Mouse (Mus musculus): ENCODE data around the gene Map1s. TPM values are rescaled to one million over a fixed set of nuclear protein-coding genes. Genes with fewer than 3 reads are reported as not detected.
A peak's percentile ranks its signal among the peaks of the same experiment; 100 is the strongest.

Map1s gene
- total RNA-seq, 2 experiments from 2014 or later: 25.6 to 42.0 TPM

DNA sequence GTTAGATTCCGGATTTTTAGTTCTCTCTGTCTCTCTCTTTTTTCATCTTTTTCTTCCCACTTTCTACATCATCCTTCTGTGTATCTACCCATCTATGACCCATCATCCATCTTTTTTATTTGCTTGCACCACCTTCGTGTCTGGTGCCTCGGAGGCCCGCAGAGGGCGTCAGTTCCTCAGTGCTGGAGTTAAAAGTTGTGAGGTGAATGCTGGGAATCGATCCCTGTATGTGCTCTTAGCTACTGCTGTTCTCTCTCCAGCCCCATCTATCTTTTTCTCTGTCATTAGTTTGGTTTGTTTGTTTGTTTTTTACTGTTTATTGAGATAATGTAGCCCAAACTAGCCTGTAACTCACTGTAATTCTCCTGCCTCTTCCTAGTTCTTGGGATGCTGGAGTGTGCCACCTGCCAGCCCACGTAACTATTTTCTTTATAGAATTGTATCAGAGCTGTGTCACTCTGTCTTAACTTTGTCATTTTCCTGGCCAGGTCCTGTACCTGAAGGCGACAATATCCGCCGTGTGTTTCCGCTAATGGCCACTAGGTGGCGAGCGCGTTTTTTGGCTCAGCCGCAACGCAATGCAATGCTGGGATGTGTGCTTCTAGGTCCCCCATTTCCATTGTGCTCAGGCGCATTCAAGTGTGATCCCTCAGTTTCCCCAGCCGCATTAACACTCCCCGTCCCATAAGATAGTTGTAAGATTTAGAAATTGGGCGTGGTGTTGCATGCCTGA, 7.9 kb upstream of the Map1s start:
- peak; percentile 86 to 87 for DNase-seq

- DNase-seq: no peak
Observed at GRCm38 (mm10) chr8:70898661-70899198, 7.0 kb upstream of the Map1s start.

GRCm38 (mm10) chr8:70899226-70899625, 6.5 kb upstream of the Map1s start:
- DNase-seq: no peak

GRCm38 (mm10) chr8:70900872-70901387, 4.8 kb upstream of the Map1s start:
- peak; percentile 59 to 72 for DNase-seq

- DNase-seq: peak in 1 of 2 experiments; percentile 34
Observed at GRCm38 (mm10) chr8:70902211-70902610, 3.5 kb upstream of the Map1s start.

- DNase-seq: no peak
Observed at GRCm38 (mm10) chr8:70903112-70903511, 2.6 kb upstream of the Map1s start.

DNA sequence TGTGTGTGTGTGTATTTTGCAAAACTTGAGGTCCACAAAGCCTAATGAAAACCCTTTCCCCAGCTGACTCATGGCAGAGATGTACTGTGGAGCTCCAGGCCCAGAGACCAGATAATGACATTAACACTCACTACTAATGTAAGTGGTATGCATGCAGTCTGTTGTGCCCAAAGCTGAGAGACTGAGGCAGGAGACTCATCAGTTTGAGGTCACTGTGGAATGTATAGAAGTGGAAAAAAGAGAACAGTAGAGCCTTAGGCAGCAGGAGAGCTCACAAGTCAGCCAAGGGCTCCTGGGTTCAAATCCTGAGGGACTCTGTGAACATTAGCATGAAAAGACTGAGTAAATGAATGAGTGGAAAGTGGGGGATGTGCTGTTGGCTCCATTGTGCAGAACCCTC, 2.1 kb upstream of the Map1s start:
- no peak for DNase-seq

GRCm38 (mm10) chr8:70904532-70904931, 1.2 kb upstream of the Map1s start:
- peak; percentile 31 to 44 for DNase-seq

GRCm38 (mm10) chr8:70905463-70905830, 285 bp upstream of the Map1s start:
- no peak for DNase-seq

GRCm38 (mm10) chr8:70907518-70907917, 1.8 kb downstream of the Map1s start:
- DNase-seq: no peak

DNA sequence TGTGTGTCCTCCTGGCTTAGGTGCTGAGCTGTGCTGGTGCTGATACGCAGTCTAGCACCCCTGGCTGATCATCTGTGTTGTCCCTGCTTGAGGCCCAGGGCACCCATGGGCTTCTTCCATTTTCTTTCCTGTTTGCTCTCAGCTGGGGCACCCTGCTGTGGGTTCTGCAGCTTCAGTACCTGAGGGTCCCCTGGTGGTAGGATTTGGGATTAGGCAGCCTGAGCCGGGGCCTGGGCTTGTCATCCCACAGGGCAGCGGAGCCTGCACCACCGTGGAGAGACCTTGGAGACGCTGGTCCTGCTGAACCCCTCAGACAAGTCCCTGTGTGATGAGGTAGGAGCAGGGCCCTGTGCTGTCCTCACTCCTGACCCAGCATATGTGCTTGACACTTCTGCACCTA, 5.9 kb downstream of the Map1s start:
- no peak for DNase-seq

DNA sequence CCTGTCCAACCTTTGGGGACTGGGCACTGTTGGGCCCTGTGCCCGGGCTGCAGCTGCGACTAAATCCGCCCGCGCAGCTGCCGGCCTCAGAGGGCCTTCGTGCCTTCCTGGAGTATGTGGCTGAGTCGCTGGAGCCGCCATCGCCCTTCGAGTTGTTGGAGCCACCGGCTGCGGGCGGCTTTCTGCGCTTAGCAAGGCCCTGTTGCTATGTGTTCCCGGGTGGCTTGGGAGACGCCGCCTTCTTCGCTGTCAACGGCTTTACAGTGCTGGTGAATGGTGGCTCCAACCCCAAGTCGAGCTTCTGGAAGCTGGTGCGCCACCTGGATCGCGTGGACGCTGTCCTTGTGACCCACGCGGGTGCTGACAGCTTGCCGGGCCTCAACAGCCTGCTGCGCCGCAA, 7.2 kb downstream of the Map1s start:
- DNase-seq: no peak

DNA sequence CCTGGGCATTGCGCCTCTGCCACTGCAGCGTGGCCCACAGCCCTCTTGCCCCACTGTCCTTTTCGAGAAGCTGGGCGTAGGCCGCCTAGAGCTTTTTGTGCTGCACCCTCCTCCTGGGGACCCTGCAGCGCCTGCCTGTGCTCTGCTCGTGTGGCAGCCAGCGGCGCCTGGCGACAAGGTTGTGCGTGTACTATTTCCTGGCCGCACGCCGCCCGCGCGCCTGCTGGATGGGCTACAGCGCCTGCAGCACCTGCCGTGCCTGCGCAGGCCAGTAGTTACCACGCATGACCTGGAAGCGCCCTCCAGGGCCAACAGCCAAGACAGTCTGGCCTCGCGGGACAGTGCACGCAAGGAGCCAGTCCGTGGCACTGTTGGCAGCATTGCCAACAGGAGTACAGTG, 7.8 kb downstream of the Map1s start:
- no peak for DNase-seq

- DNase-seq: no peak
Observed at GRCm38 (mm10) chr8:70914704-70915103, 9.0 kb downstream of the Map1s start.

DNA sequence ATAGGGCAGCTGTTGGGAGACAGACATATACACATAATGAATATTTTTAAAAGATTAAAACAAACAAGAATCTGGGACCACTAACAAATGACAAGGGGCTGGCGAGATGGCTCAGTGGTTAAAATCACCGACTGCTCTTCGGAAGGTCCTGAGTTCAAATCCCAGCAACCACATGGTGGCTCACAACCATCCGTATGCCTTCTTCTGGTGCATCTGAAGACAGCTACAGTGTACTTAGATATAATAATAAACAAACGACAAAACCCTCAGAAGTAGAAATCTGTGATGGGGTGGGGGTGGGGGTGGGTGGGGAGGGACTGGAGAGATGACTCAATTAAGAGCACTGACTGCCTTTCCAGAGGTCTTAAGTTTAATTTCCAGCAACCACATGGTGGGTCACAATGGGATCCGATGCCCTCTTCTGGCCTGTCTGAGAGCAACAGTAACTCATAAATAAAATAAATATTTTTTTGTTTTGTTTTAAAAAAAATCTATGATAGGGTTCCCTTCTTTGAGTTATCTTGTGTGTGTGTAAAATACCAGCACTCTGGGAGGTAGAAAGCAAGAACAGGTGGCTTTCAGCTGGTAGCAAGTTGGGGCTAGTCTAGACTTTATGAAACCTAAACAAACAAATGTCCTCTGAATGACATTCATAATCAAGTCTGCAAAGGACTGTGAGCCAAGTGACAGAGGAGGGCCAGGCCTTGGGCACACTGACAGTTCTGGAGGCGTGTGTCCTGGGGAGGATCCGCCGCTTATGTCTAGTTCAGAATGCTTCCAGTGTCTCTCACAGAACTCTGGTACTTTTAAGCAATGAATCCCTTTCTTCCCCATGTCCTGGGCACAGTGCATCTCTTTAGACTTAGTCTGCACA, 14.6 kb downstream of the Map1s start:
- DNase-seq: no peak

DNA sequence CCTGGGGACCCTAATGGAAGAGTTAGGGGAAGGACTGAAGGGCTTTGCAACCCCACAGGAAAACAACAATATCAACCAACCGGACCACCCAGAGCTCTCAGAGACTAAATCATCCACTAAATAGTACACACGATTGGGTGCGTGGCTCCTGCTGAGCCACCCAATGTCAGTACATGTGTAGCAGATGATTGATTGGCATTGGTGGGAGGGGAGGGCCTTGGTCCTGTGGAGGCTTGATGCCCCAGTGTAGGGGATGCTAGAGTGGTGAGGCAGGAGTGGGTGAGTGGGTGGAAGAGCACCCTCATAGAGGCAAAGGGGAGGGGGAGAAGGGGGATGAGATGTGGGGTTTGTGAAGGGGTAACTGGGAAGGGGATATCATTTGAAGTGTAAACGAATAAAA, 18.4 kb downstream of the Map1s start:
- no peak for DNase-seq

DNA sequence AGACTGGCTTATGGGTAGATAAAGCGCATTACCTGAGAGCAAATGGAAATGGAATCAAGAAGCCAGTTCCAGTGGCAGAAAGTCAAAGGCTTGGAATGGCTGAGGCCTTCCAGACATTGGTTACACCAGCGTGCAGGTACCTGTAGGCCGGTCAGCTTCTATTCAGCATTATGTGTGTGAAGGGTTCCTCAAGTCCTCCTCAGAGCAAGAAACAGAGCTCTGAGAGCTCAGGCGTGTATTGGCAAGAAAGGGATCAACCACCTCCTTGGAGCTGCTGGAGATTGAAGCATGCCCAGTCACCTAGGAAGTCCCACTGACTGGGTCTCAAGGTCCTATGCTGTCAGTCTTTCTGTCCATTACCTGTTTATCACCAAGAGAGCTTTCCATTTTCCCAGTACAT, 20.0 kb downstream of the Map1s start:
- no peak for DNase-seq

DNA sequence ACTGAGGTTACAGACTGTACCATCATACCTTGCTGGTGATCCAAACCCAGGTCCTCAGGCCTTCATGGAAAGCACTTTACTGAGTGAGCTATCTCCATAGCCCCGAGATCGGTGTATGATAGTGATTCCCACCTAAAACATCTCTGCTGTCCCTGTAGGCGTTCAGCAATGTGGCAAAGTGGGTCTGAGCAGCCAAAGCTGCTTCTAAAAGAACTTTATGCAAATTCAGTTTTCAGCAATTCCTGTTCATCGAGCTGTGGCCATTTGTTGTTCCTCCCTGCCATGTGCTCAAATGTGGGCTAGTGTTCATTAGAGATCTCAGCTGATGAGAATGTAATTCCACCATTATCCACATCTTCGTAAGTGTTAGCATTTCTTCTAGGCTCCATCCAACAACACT, 20.7 kb downstream of the Map1s start:
- no peak for DNase-seq

DNA sequence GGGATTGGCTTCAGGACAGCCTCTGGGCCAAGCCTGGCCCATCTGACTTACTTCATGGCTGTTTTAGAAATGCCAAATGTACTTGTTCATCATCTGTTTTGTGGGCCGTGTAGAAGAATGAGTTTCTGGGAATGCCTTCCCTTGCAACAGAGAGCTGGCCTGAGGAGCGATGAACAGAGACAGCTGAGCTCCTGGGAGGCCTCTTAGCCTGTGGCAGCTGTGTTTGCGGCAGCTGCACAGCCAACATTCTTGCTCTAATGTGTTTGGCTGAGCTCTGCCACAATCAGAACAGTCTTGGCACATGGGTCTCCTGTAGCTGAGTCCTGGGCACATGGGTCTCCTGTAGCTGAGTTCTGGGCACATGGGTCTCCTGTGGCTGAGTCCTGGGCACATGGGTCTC, 22.4 kb downstream of the Map1s start:
- no peak for DNase-seq

GRCm38 (mm10) chr8:70928778-70929322, 23.1 kb downstream of the Map1s start:
- no peak for DNase-seq

DNA sequence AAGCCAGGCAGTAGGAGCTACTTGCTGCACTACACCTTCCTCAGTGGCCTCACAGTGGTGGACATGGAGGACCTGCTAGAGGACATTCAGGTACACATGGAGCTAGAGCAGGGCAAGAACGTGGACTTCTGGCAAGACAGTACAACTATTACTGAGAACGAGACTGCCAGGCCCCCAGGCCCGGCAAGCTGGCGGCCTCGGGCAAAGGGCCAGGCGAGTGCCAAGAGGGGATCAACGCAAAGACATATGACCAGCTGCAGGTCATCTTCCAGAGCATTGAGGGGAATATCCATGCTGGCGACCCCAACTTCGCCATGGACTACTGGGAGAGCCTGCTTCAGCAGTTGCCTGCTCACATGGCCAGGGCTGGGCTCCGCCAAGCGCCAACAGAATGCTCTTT, 26.0 kb downstream of the Map1s start:
- no peak for DNase-seq

DNA sequence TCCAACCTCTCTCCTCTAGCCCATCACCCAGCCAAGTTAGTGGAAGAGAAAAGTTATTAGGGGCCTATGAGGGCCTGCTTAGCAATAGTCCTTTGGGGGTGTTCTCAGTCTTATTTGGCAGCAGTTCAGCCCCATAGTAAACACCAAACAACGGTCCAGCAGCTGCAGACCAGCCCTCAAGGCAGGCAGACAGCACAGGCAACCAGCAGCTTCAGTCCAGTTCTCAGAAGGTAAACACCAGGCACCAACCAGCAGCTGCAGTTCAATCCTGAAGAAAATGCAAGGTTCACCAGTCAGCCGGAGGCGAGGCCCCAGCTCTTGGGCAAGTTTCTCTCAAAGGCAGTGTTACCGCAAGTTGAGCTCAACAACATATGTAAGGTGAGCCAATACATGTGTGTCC, 27.3 kb downstream of the Map1s start:
- DNase-seq: no peak

GRCm38 (mm10) chr8:70934786-70935185, 29.1 kb downstream of the Map1s start:
- no peak for DNase-seq
